Mouse (Mus musculus) erythroblast, embryonic 14.5 days (primary cell): Measurements from ENCODE around the gene Cela3b. TPM values are rescaled to one million over a fixed set of nuclear protein-coding genes. Genes with fewer than 3 reads are reported as not detected.

Experiments used
- H3K27me3 ChIP-seq: 2 replicates; pipeline ENCODE4 v1.6.1; 2012; ENCODE audit warnings: inconsistent platforms; ENCODE audit not compliant: control insufficient read depth
- H3K36me3 ChIP-seq: 2 replicates; pipeline ENCODE4 v1.6.1; 2012; ENCODE audit warnings: mild to moderate bottlenecking, inconsistent platforms; ENCODE audit not compliant: control insufficient read depth
- H3K4me1 ChIP-seq: 2 replicates; pipeline ENCODE4 v1.6.1; 2012; ENCODE audit warnings: inconsistent platforms; ENCODE audit not compliant: control insufficient read depth
- H3K4me3 ChIP-seq: replicated peaks from 2 replicates; pipeline ENCODE3; 2012; ENCODE audit warnings: moderate library complexity, mild to moderate bottlenecking, inconsistent platforms
- H3K9me3 ChIP-seq: 2 replicates; pipeline ENCODE4 v1.6.1; 2012; ENCODE audit warnings: low read length, inconsistent platforms, mixed read lengths; ENCODE audit not compliant: control insufficient read depth
- GATA1 ChIP-seq: IDR thresholded peaks from 2 replicates; pipeline ENCODE4 v1.6.1; 2012; ENCODE audit warnings: low read length, inconsistent platforms, mixed read lengths
- TAL1 ChIP-seq: IDR thresholded peaks from 3 replicates; pipeline ENCODE4 v1.6.1; 2012; ENCODE audit warnings: low read length, inconsistent platforms, mixed read lengths
- polyA plus RNA-seq: library from polyadenylated mRNA; stranded (reverse); fragments of >175 nt; gene quantifications from 2 replicates; pipeline ENCODE4 v1.2.3, GENCODE M21; 2012

Cela3b gene
- polyA plus RNA-seq, 1 experiment = not detected

- Histone ChIP-seq H3K4me1 (peaks cover 22% of the 10 kb centered on the region), H3K9me3 (no peaks in the 10 kb centered on the region), H3K27me3 (no peaks in the 10 kb centered on the region), H3K36me3 (no peaks in the 10 kb centered on the region), H3K4me3 (no peak overlapping the region)
- TF ChIP-seq GATA1 (no peak), TAL1 (no peak)
These were observed 24.2 kb upstream of the Cela3b start for GRCm38 (mm10) chr4:137454582-137454981.

GRCm38 (mm10) chr4:137453234-137453767 is 23.0 kb upstream of the Cela3b start, which contains the start of gene 1700013G24Rik:
1700013G24Rik (plus strand) TSS chr4:137453284.
- Histone ChIP-seq H3K36me3 (no peaks in the 10 kb centered on the region), H3K27me3 (no peaks in the 10 kb centered on the region), H3K4me3 (no peak within 1 kb of the TSS), H3K4me1 (peaks cover 35% of the 10 kb centered on the region), H3K9me3 (no peaks in the 10 kb centered on the region)
- TF ChIP-seq TAL1 (no peak), GATA1 (no peak)

GRCm38 (mm10) chr4:137452190-137452589 is 21.9 kb upstream of the Cela3b start:
- TF ChIP-seq GATA1 = no peak
- TF ChIP-seq TAL1 = no peak
- Histone ChIP-seq H3K36me3 (no peaks in the 10 kb centered on the region), H3K4me3 (no peak overlapping the region), H3K27me3 (no peaks in the 10 kb centered on the region), H3K4me1 (peaks cover 43% of the 10 kb centered on the region), H3K9me3 (no peaks in the 10 kb centered on the region)

DNA sequence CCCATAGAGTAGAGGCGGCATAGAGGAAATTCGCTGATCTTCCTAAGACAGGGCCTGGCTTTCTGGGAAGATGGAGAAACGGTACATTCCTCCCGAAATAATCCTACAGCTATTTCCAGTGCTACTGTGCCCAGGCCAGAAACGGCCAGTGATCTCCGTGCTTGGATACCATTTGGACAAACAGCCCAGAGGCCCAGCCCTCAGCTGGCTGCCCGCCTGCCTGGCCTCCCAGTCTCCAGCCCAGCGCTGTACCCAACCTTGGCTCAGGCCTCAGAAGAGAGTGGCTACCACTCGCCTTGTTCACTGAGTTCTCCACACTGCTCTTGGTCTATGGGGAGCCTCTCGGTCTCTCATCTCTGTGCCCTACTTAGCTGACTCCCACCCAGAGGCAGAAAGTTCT is 19.4 kb upstream of the Cela3b start:
- Histone ChIP-seq H3K27me3 (no peaks in the 10 kb centered on the region), H3K36me3 (no peaks in the 10 kb centered on the region), H3K4me3 (no peak overlapping the region), H3K9me3 (no peaks in the 10 kb centered on the region), H3K4me1 (peaks cover 46% of the 10 kb centered on the region)
- TF ChIP-seq GATA1 (no peak), TAL1 (no peak)

GRCm38 (mm10) chr4:137449132-137449531 is 18.8 kb upstream of the Cela3b start:
- H3K4me1 ChIP-seq = peaks cover 46% of the 10 kb centered on the region
- no peak overlapping the region for H3K4me3 ChIP-seq
- no peaks in the 10 kb centered on the region for H3K9me3 ChIP-seq
- H3K36me3 ChIP-seq = no peaks in the 10 kb centered on the region
- no peaks in the 10 kb centered on the region for H3K27me3 ChIP-seq
- TF ChIP-seq GATA1 = no peak
- no peak for TF ChIP-seq TAL1

DNA sequence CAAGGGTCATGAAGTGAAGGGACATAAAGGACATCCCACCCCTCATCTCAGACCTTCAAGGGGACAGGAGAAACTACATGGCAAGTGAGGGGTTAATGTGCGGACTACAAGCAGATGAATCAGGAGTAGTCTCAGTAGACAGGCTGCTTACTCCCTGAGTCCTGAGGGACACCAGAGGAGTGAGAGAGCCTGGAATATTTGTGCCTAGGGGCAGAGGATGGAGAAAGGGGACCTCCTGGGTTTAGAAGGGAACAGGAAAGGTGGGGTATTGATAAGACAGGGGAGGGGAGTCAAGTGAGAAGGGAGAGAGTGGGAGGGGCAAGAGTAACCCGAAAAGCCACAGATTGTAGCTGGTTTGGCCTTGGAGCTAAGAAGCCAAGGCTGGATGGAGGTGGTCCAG is 18.3 kb upstream of the Cela3b start:
- Histone ChIP-seq H3K4me1 (peaks cover 49% of the 10 kb centered on the region), H3K36me3 (no peaks in the 10 kb centered on the region)
- no peak for TF ChIP-seq TAL1
- TF ChIP-seq GATA1 = no peak

DNA sequence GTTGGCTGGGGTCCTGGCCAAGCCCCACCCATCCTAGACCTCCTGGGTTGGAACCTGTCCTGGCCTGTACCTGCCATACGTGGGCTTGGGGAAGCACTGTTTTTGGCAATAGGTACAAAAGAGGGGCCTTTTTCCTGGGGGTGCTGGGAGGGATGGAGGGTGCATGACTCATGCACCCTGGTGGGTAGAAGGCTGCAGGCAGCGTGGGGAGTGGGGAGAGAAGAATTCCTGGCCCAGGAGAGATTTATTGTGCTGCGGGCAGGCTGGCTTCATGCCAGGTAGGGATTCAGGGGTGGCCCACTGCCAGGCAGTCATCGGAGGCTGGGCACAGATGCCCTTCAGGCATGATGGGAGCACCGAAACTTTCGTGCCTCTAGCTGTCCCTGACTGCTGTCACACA is 17.9 kb upstream of the Cela3b start:
- Histone ChIP-seq H3K27me3 (no peaks in the 10 kb centered on the region), H3K4me3 (no peak overlapping the region), H3K9me3 (no peaks in the 10 kb centered on the region), H3K4me1 (peaks cover 47% of the 10 kb centered on the region), H3K36me3 (no peaks in the 10 kb centered on the region)
- no peak for TF ChIP-seq GATA1
- TF ChIP-seq TAL1 = no peak

More for the DNA sequence above, 18.3 kb upstream of the Cela3b start:
- Histone ChIP-seq H3K4me3 (no peak overlapping the region), H3K9me3 (no peaks in the 10 kb centered on the region), H3K27me3 (no peaks in the 10 kb centered on the region)

DNA sequence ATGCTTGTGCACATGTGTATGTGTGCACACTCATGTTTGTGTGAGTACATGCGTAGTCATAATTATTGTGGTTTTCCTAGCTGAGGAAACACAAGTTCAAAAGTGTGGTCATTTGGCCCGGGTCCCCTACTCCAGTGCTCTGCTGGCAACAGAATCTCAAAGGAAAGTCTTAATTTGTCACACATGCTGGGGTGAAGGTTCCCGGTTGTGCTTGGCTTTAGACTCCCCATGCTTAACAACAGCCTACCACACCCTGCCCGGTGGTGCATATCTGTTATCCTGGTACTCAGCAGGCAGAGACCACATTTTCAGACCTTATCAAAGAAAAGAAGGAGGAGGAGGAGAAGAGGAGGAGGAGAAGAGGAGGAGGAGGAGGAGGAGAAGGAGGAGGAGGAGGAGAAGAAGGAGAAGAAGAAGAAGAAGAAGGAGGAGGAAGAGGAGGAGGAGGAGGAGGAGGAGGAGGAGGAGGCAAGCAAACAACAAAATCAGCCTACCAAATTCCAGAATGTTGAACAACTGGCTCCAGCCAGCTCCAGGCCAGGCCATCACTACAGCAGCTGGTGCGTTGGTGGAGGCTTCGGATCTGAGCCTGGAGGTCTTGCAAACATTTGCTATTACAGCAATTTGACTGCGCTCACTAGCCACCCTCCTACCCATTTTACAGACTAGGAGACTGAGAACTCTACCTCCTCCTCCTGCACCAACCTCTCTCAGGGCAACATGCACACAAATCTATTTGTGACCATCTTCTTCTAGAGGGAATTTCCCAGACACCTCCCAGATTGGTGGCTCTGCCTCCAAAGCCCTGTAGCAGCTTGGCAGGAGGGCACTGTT is 17.2 kb upstream of the Cela3b start:
- H3K4me3 ChIP-seq = no peak overlapping the region
- peaks cover 47% of the 10 kb centered on the region for H3K4me1 ChIP-seq
- H3K9me3 ChIP-seq = no peaks in the 10 kb centered on the region
- TF ChIP-seq TAL1 (no peak), GATA1 (no peak)
- no peaks in the 10 kb centered on the region for H3K36me3 ChIP-seq
- H3K27me3 ChIP-seq = no peaks in the 10 kb centered on the region

DNA sequence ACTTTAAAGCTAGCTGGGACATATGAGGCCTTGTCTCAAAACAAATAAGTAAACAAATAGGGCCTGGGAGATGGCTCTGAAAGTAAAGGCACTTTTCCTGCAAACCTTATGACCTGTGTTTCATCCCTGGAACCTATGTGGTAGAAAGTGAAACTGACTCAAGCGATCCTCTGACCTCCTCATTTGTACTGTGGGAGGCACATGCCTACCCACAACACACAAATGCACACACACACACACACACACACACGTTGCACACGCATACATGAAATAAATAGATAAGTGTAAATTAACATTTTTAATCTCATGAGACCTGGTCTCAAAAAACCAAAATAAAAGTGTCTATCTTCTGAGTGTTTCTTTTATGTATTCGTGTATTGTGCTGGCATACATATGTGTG is 15.5 kb upstream of the Cela3b start:
- H3K4me3 ChIP-seq = no peak overlapping the region
- H3K9me3 ChIP-seq = no peaks in the 10 kb centered on the region
- no peak for TF ChIP-seq TAL1
- TF ChIP-seq GATA1 = no peak
- peaks cover 47% of the 10 kb centered on the region for H3K4me1 ChIP-seq
- H3K36me3 ChIP-seq = no peaks in the 10 kb centered on the region
- no peaks in the 10 kb centered on the region for H3K27me3 ChIP-seq

DNA sequence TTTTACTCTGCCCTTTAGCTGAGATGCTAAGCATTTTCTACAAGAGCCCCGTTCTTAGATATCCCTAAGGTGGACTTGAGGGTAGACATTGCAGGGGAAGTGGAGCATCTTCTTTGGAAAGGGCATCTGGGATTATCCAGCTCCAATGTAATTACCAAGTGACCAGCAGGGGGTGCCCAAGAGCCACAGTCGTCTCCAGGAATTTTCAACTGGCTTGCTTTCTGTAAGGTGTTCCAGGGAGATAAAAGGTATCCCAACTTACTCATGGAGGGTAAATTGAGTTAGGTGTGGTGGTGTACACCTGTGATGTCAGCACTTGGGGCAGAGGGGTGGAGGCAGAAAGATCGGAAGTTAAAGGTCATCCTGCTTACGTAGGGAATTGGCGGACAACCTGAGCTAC is 13.3 kb upstream of the Cela3b start:
- TF ChIP-seq GATA1 (no peak), TAL1 (0 out of 3 replicates have a peak, but pooled peaks have one; percentile 21)
- Histone ChIP-seq H3K9me3 (no peaks in the 10 kb centered on the region), H3K4me3 (no peak overlapping the region), H3K4me1 (peaks cover 44% of the 10 kb centered on the region), H3K36me3 (no peaks in the 10 kb centered on the region), H3K27me3 (no peaks in the 10 kb centered on the region)
